Mouse (Mus musculus) brain, embryonic 14.5 days (tissue): Measurements from ENCODE around the gene Tarbp1. TPM values are rescaled to one million over a fixed set of nuclear protein-coding genes. Genes with fewer than 3 reads are reported as not detected.

ENCODE experiments used
- DNase-seq: peaks from one replicate; pipeline ENCODE4 v3.0.0-alpha.2; 2011; ENCODE audit warnings: low read depth
- CTCF ChIP-seq: fragments of 200-500 bp; IDR thresholded peaks from 2 replicates; pipeline ENCODE4 v1.5.1; 2012; ENCODE audit warnings: inconsistent platforms, mild to moderate bottlenecking, moderate library complexity, borderline replicate concordance; ENCODE audit not compliant: insufficient read depth, insufficient read length; ENCODE audit errors: extremely low read depth
- POLR2A ChIP-seq: fragments of 200-500 bp; IDR thresholded peaks from 2 replicates; pipeline ENCODE4 v1.6.1; 2012; ENCODE audit warnings: mild to moderate bottlenecking, inconsistent platforms, borderline replicate concordance; ENCODE audit not compliant: poor library complexity, insufficient read depth, insufficient read length, severe bottlenecking; ENCODE audit errors: extremely low read depth
- polyA plus RNA-seq: library from polyadenylated mRNA; depleted of rRNA; stranded (reverse); fragments of >200 nt; gene quantifications from 2 replicates; pipeline ENCODE4 v1.2.3, GENCODE M21; 2012

Tarbp1 gene
- polyA plus RNA-seq, 1 experiment = 5.9 TPM

DNA sequence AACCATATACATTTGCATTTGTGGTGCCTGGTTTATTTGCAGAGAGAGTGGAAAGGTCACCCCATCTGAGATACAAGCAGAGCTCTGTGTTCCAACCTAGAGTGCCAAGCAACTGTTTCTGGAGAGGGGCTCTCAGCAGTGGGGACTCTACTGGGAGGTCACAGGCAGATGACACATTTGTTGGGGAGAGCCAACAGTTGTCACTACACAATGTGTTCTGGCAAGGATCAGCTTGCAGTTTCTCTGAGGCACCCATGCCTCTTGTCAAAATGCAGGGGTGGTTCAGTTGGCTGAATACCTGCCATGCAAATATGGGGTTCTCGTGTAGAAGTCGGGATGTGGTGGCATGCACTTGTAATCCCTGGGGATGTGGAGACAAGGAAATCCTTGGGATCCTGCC is 33.4 kb upstream of the Tarbp1 start:
- DNase-seq = no peak
- TF ChIP-seq POLR2A (no peak), CTCF (no peak)

- TF ChIP-seq CTCF (no peak), POLR2A (no peak)
- DNase-seq = no peak
These were observed 29.8 kb upstream of the Tarbp1 start for GRCm38 (mm10) chr8:126504492-126505182.

- no peak for DNase-seq
- TF ChIP-seq POLR2A (no peak), CTCF (no peak)
These were observed 27.9 kb upstream of the Tarbp1 start for GRCm38 (mm10) chr8:126502722-126503121.

DNA sequence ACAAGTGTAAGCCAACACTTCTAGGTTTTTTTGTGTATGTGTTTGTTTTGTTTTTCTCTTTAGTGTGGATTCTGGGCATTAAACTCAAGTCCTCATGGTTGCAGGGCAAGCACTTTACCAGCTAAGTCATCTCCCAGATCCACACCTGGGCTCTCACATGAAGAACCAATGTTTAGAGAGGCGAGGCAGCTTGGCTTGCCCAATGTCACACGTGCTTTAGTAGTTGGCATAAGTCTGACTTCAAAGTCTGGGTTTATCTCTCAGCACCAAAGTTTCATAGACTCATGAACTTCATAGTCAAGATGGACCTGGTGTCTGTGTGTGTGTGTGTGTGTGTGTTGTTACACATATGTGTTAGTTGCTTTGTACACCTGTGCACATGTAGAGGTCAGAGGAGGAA is 24.5 kb upstream of the Tarbp1 start:
- TF ChIP-seq CTCF (no peak), POLR2A (no peak)
- no peak for DNase-seq

DNA sequence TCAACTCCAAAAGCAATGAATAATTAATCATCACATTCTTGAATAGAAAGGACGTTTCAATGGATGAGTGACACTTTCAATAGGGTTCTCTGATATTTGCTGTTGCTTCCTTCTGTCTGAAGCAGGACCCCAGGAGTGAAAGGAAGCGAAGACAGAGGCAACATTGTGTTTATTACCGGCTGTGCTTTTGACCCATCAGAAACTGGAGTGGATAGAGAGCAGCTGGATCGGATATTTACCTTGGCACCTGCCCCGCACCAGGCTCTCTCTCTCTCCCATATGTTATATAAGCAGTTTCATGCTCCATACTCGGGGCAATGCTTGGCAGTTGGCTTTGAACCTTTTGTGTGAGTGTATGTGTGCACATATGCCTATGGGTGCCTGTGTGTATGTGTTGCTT is 23.6 kb upstream of the Tarbp1 start:
- DNase-seq = no peak
- TF ChIP-seq POLR2A (no peak), CTCF (no peak)

DNA sequence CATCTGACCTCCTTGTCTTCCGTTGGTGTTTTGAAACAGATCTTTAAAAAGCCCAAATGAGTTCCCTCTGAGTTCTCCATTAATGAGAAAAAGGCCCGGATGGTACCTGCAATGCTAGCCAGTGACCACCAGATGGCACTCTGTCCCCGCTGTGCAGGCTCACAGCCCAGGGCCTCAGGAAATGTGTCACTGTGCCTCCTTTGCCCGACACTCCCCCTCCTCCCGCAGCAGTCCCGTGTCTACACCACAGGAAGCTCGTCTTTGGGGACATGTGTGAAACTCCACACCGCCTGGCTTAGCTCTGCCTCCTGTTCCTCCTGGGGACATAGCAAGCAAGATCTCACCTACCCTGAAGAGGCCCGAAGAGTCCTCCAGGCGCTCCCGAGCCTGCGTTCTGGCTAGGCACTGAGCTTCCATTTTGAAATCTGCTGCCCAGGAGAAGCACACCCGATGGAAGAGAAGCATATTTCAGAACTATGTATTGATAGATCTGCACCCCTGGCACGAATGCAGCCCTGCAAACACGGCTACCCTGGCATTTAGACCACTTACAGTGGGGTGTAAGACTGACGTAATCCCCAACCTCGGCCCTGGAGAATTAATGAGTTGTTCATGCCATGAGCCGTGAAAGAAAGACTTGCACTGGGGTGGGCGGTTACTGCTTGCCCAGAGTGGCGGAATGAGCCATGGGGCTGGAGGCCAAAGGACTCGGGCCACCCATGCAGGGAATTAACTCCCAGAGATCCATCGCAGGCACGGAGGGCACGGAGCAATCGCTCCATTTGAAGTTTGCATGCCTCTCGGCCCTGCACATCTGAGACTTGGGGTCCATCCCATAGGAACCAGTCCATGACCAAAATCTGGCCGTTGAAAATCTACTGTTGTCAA is 22.9 kb upstream of the Tarbp1 start:
- peak; percentile 95 for DNase-seq
- no peak for TF ChIP-seq POLR2A
- peak; percentile 100 for TF ChIP-seq CTCF

DNA sequence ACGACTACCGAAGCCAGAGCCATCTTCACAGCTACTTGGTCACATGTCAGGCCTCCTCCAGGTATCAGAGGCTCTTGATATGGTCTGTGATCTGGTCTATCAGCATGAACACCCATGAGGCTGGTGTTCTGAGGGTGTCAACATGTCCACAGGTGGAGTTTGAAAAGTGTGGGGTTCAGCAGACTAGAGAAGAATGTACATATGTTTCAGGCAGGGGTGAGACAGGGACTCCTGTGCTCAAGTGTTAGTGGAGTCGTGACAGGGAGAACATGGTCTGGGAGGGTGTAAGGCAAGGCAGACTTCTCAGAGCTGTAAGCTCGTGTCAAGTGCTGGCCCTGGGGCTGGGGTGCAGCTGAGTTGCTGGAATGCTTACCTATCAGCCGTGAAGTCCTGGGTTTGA is 22.1 kb upstream of the Tarbp1 start:
- DNase-seq = no peak
- TF ChIP-seq POLR2A = no peak
- TF ChIP-seq CTCF = no peak

- no peak for DNase-seq
- no peak for TF ChIP-seq POLR2A
- no peak for TF ChIP-seq CTCF
These were observed 20.6 kb upstream of the Tarbp1 start for GRCm38 (mm10) chr8:126495461-126495860.

DNA sequence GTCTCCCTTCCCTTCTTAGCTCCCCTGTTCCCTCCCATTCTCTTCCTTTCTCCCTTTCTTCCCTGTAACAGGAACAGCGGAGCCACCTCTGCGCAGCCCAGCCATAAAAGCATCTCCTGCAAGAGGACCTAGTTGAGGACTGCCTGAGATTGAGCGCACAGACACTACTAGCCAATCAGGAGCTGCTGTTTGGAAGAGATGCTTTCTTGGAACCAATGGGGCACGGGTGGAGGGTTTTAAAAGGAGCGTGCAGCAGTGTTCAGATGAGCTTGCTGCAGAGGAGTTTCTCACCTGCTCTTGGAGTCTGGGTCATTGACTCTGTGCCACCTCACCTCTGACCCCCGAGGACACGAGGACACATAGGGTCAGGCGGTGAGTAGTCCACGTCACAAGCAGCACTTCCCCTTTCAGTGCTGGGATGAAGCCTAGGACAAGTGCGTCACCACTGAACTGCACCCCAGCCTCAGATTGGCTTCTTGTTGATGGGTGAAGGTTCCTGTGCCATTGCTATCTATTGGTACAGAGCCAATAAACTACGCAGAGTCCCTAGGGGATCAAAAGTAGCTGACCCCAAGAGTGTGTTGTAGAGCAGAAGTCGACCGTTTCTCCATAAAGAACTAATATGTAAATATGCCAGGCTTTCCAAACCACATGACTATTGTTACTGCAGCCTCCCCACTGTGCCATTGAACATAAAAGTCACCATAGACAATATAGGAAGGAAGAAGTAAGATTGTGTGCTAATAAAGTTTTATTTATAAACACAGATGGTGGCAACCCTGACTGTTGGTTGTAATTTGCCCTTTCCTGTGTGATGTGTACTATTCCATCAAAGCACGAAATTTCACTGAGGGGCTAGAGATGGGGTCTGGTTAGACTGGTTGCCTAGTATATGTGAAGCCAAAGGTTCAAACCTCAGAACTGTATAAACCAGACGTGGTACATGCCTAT is 19.6 kb upstream of the Tarbp1 start:
- no peak for DNase-seq
- TF ChIP-seq CTCF (no peak), POLR2A (no peak)

DNA sequence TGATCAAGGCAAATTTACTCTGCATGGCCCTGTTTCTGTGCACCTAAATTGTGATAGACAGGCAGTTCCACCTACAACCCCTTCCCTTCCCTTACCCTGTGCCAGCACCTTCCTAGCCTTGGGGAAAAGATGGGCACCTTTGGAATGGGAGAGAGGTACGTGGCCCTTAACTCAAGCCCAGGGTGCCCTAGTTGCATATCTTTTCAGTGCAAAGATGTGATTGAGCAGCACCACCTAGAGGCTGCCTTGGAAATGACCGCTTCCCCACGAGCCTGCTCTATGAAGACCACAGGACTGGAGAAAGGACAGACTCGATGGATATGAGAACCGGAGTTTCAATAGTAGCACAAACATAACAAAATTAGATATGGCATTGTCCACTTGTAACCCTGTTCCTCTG is 8.1 kb upstream of the Tarbp1 start:
- peak; percentile 80 for DNase-seq
- peak; percentile 85; the same call in 1 of the 2 replicates for TF ChIP-seq CTCF
- TF ChIP-seq POLR2A = no peak

GRCm38 (mm10) chr8:126482348-126482720 is 7.5 kb upstream of the Tarbp1 start:
- TF ChIP-seq CTCF (no peak), POLR2A (no peak)
- DNase-seq = no peak
